Mouse (Mus musculus): ENCODE measurements at regions not wholly inside any gene's neighbourhood (a gene's known extent, or its start where the extent isn't known, plus 50 kb on each side); places are given as distances from the start of the nearest gene placed in this dataset.

GRCm38 (mm10) chr14:24650902-24651270, 164.0 kb downstream of the Rps24 start:
- TF ChIP-seq CTCF (IDR thresholded peaks at IDR 0.05; ENCODE audit: low read depth) (no peak), EP300 (IDR thresholded peaks at IDR 0.05; ENCODE audit: low read depth) (no peak)

All from liver, postnatal 0 days (tissue).